In the genomic region with DNA sequence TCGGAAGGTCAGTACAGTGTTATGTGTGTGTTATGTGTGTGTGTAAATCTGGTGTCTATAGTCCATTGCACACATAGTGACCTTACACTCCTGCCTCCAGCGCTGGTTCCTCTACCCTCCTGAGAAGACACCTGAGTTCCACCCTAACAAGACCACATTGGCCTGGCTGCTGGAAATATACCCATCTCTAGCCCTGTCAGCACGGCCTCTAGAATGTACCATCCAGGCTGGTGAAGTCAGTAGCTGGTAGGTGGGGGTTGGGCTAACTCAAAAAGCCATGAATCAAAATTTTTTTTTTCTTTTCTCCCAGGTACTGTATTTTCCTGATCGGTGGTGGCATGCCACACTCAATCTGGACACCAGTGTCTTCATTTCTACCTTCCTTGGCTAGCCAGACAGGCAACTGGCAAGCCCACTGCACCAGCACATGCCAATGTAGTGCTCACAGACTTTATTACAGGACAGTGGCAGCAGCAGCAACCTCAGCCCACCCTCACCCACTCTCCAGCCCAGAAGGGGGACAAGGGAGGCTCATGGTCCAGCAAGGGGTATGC, we compare ENCODE assay signal across 8 mouse cellular contexts. TPM values are rescaled to one million over a fixed set of nuclear protein-coding genes. Genes with fewer than 3 reads are reported as not detected.
A peak's percentile ranks its signal among the peaks of the same experiment; 100 is the strongest.
DNase-seq lines count a peak whose midpoint lies in the region; ATAC-seq and TF ChIP-seq lines count a peak whose summit lies in the region.

No protein-coding gene starts in this region.

- H3K9me3 ChIP-seq in forebrain, embryonic 13.5 days (replicated peaks), result no peaks in the 10 kb centered on the region
- H3K9me3 ChIP-seq in intestine, postnatal 0 days (ENCODE audit: control insufficient read depth), result no peaks in the 10 kb centered on the region
- no peaks in the 10 kb centered on the region for H3K9me3 ChIP-seq in neural tube, embryonic 12.5 days

- peak overlapping the region; percentile 98 for H3K4me2 ChIP-seq in forebrain, embryonic 13.5 days
- peak overlapping the region; percentile 86 for H3K4me2 ChIP-seq in intestine, postnatal 0 days (replicated peaks; ENCODE audit: low read depth)
- H3K4me2 ChIP-seq in neural tube, embryonic 12.5 days (replicated peaks), result peak overlapping the region; percentile 95

- H3K4me3 ChIP-seq in left cerebral cortex, adult 2 months, result peak overlapping the region; percentile 67; the same call in 1 of the 2 replicates
- H3K4me3 ChIP-seq in forebrain, embryonic 13.5 days, result peak overlapping the region; percentile 87
- no peak overlapping the region for H3K4me3 ChIP-seq in intestine, postnatal 0 days (ENCODE audit: low read depth, low read length)
- H3K4me3 ChIP-seq in neural tube, embryonic 12.5 days, result peak overlapping the region; percentile 56; the same call in 1 of the 2 replicates

- ATAC-seq in forebrain, embryonic 13.5 days, result no peak
- no peak for ATAC-seq in intestine, postnatal 0 days
- no peak for ATAC-seq in neural tube, embryonic 12.5 days (ENCODE audit: low FRiP score, low read depth)
- no peak for ATAC-seq in cerebellum, adult (ENCODE audit: insufficient number of reproducible peaks, low FRiP score, low TSS enrichment)

- peaks cover 54% of the 10 kb centered on the region for H3K36me3 ChIP-seq in forebrain, embryonic 13.5 days (ENCODE audit: poor library complexity, severe bottlenecking)
- peaks cover 37% of the 10 kb centered on the region for H3K36me3 ChIP-seq in intestine, postnatal 0 days (ENCODE audit: control insufficient read depth, insufficient read depth)
- H3K36me3 ChIP-seq in neural tube, embryonic 12.5 days, result peaks cover 51% of the 10 kb centered on the region

- DNase-seq in left cerebral cortex, adult 2 months (ENCODE audit: extremely low spot score in 1 of 2, low spot score in 2 of 2), result no peak
- DNase-seq in left cerebral cortex, postnatal 14 days (ENCODE audit: low spot score in 2 of 2), result no peak
- DNase-seq in urinary bladder, postnatal 4 days (ENCODE audit: low spot score in 2 of 2), result no peak
- DNase-seq in thymus, postnatal 10 days (ENCODE audit: low spot score in 2 of 2), result no peak

- no peak for TF ChIP-seq CTCF in left cerebral cortex, adult 2 months (IDR thresholded peaks at IDR 0.05)
- no peak for TF ChIP-seq CTCF in intestine, postnatal 0 days (IDR thresholded peaks at IDR 0.05; ENCODE audit: low read depth)

- no peaks in the 10 kb centered on the region for H3K27me3 ChIP-seq in forebrain, embryonic 13.5 days
- H3K27me3 ChIP-seq in intestine, postnatal 0 days (replicated peaks; ENCODE audit: control insufficient read depth, insufficient read depth, low read length), result no peaks in the 10 kb centered on the region
- no peaks in the 10 kb centered on the region for H3K27me3 ChIP-seq in neural tube, embryonic 12.5 days (replicated peaks)

- intact Hi-C loops in left cerebral cortex, adult 2 months (cut with DNase I), result no loop called here
- intact Hi-C loops in left cerebral cortex, postnatal 14 days (cut with DNase I), result no loop called here

- H3K4me1 ChIP-seq in forebrain, embryonic 13.5 days, result peaks cover 77% of the 10 kb centered on the region
- peaks cover 9% of the 10 kb centered on the region; the same call in 1 of the 2 replicates for H3K4me1 ChIP-seq in intestine, postnatal 0 days (replicated peaks; ENCODE audit: control insufficient read depth, insufficient read depth, low read length)
- H3K4me1 ChIP-seq in neural tube, embryonic 12.5 days, result peaks cover 80% of the 10 kb centered on the region

- peak overlapping the region; percentile 89; the same call in 1 of the 2 replicates for H3K9ac ChIP-seq in forebrain, embryonic 13.5 days
- H3K9ac ChIP-seq in intestine, postnatal 0 days (ENCODE audit: low read depth, low read length), result no peak overlapping the region
- 0 out of 2 replicates have a peak overlapping the region, but pooled peaks have one; percentile 75 for H3K9ac ChIP-seq in neural tube, embryonic 12.5 days

- 90% methylated on average over 4 of the region's 4 CpGs for WGBS in forebrain, embryonic 13.5 days
- WGBS in intestine, postnatal 0 days, result 71% methylated on average over 4 of the region's 4 CpGs
- 85% methylated on average over 4 of the region's 4 CpGs for WGBS in neural tube, embryonic 12.5 days

- no peak overlapping the region for H3K27ac ChIP-seq in left cerebral cortex, adult 2 months
- H3K27ac ChIP-seq in forebrain, embryonic 13.5 days, result no peak overlapping the region
- H3K27ac ChIP-seq in intestine, postnatal 0 days (ENCODE audit: low read depth, low read length), result no peak overlapping the region
- H3K27ac ChIP-seq in neural tube, embryonic 12.5 days, result no peak overlapping the region

RNA-seq across cellular contexts. Expression of gene Jmjd8, which starts 1.6 kb away (rescaled TPM):
- 10 to 100 TPM; 55.1 to 55.6 TPM for total RNA-seq in left cerebral cortex, adult 2 months (2021)
- total RNA-seq in left cerebral cortex, postnatal 14 days (2021), result 10 to 100 TPM; 59.1 to 59.6 TPM
- polyA plus RNA-seq in forebrain, embryonic 13.5 days (2015; fragmentation: Nextera tagmentation; extraction: Ambion mirVana), result 64.6 and 69.8 TPM in 2 replicates
- polyA plus RNA-seq in intestine, postnatal 0 days (2015; fragmentation: Nextera tagmentation; extraction: Ambion mirVana), result 22.7 and 23.0 TPM in 2 replicates
- 67.7 and 72.6 TPM in 2 replicates for polyA plus RNA-seq in neural tube, embryonic 12.5 days (2016; fragmentation: Nextera tagmentation; extraction: Ambion mirVana)

RNA-seq across cellular contexts. Expression of gene Stub1, which starts 2.9 kb away (rescaled TPM):
- total RNA-seq in left cerebral cortex, adult 2 months (2021), result 100 to 1,000 TPM; 162 to 171 TPM
- 100 to 1,000 TPM; 160 to 166 TPM for total RNA-seq in left cerebral cortex, postnatal 14 days (2021)
- 303 and 330 TPM in 2 replicates for polyA plus RNA-seq in forebrain, embryonic 13.5 days (2015; fragmentation: Nextera tagmentation; extraction: Ambion mirVana)
- polyA plus RNA-seq in intestine, postnatal 0 days (2015; fragmentation: Nextera tagmentation; extraction: Ambion mirVana), result 245 and 246 TPM in 2 replicates
- 293 and 301 TPM in 2 replicates for polyA plus RNA-seq in neural tube, embryonic 12.5 days (2016; fragmentation: Nextera tagmentation; extraction: Ambion mirVana)

RNA-seq across cellular contexts. Expression of gene Rhbdl1, which starts 6.8 kb away (rescaled TPM):
- total RNA-seq in left cerebral cortex, adult 2 months (2021), result 10 to 100 TPM; 36.3 to 39.6 TPM
- 10 to 100 TPM; 85.8 to 89.7 TPM for total RNA-seq in left cerebral cortex, postnatal 14 days (2021)
- 9.7 and 11.2 TPM in 2 replicates for polyA plus RNA-seq in forebrain, embryonic 13.5 days (2015; fragmentation: Nextera tagmentation; extraction: Ambion mirVana)
- 1.4 and 1.9 TPM in 2 replicates for polyA plus RNA-seq in intestine, postnatal 0 days (2015; fragmentation: Nextera tagmentation; extraction: Ambion mirVana)
- polyA plus RNA-seq in neural tube, embryonic 12.5 days (2016; fragmentation: Nextera tagmentation; extraction: Ambion mirVana), result 8.1 and 8.6 TPM in 2 replicates

RNA-seq across cellular contexts. Expression of gene Wdr24, which starts 6.8 kb away (rescaled TPM):
- 10 to 100 TPM; 26.8 to 30.9 TPM for total RNA-seq in left cerebral cortex, adult 2 months (2021)
- 10 to 100 TPM; 22.3 to 23.3 TPM for total RNA-seq in left cerebral cortex, postnatal 14 days (2021)
- 27.7 and 30.0 TPM in 2 replicates for polyA plus RNA-seq in forebrain, embryonic 13.5 days (2015; fragmentation: Nextera tagmentation; extraction: Ambion mirVana)
- 9.6 and 10.2 TPM in 2 replicates for polyA plus RNA-seq in intestine, postnatal 0 days (2015; fragmentation: Nextera tagmentation; extraction: Ambion mirVana)
- 27.6 and 28.6 TPM in 2 replicates for polyA plus RNA-seq in neural tube, embryonic 12.5 days (2016; fragmentation: Nextera tagmentation; extraction: Ambion mirVana)

RNA-seq across cellular contexts. Expression of gene Gm20683, which starts 11.3 kb away (rescaled TPM):
- total RNA-seq in left cerebral cortex, adult 2 months (2021), result 10 to 100 TPM; 23.0 to 25.1 TPM
- total RNA-seq in left cerebral cortex, postnatal 14 days (2021), result 10 to 100 TPM; 29.0 to 29.5 TPM
- 5.9 and 7.1 TPM in 2 replicates for polyA plus RNA-seq in forebrain, embryonic 13.5 days (2015; fragmentation: Nextera tagmentation; extraction: Ambion mirVana)
- 0.54 and 0.90 TPM in 2 replicates for polyA plus RNA-seq in intestine, postnatal 0 days (2015; fragmentation: Nextera tagmentation; extraction: Ambion mirVana)
- polyA plus RNA-seq in neural tube, embryonic 12.5 days (2016; fragmentation: Nextera tagmentation; extraction: Ambion mirVana), result 3.9 and 4.8 TPM in 2 replicates
